Mouse (Mus musculus): ENCODE results near the gene Stk35. TPM values are rescaled to one million over a fixed set of nuclear protein-coding genes. Genes with fewer than 3 reads are reported as not detected.

Gene Stk35
- polyA plus RNA-seq, 1 experiment = 8.9 TPM

- H3K4me1 ChIP-seq (ENCODE audit: control insufficient read depth, insufficient read depth, insufficient read length) = no peaks in the 10 kb centered on the region
- H3K36me3 ChIP-seq (ENCODE audit: control insufficient read depth, insufficient read depth, low read length) = no peaks in the 10 kb centered on the region
- H3K27ac ChIP-seq (ENCODE audit: insufficient read depth, low read length) = no peak overlapping the region
- H3K27me3 ChIP-seq (ENCODE audit: control insufficient read depth, insufficient read depth, low read length) = no peaks in the 10 kb centered on the region
- WGBS = 71% methylated on average over 9 of the region's 9 CpGs
- H3K4me3 ChIP-seq (ENCODE audit: extremely low read depth, insufficient read depth, insufficient read length) = no peak overlapping the region
- DNase-seq (ENCODE audit: low read depth in 1 of 2, low spot score in 2 of 2) = no peak
- TF ChIP-seq CTCF (IDR thresholded peaks at IDR 0.05; ENCODE audit: extremely low read depth, insufficient read depth, insufficient read length, insufficient replicate concordance) = no peak
Measured at GRCm38 (mm10) chr2:129874084-129874483, 73.8 kb downstream of the Stk35 start.

GRCm38 (mm10) chr2:129874509-129875095 is 74.3 kb downstream of the Stk35 start:
- TF ChIP-seq CTCF (IDR thresholded peaks at IDR 0.05; ENCODE audit: extremely low read depth, insufficient read depth, insufficient read length, insufficient replicate concordance) (no peak), POLR2A (IDR thresholded peaks at IDR 0.05; ENCODE audit: low read depth, low read length) (no peak)

DNA sequence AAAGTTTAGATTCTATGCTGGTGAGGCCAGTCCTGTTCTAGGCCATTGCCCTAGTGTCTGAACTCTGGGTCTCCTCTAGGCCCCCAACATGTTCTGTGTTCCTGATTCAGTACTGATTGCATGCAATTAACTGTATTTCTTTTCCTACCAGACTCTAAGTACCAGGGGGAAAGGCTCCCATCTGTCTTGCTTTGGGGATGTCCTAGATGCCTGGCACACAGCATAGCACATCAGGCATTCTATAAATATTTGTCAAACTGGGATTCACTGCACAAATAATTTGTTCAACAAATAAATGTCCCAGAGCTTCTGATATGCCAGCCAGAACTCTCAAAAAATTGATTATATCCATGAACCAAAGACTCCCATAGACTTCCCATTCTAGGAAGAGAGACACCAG is 76.6 kb downstream of the Stk35 start:
- Histone ChIP-seq H3K27me3 (ENCODE audit: control insufficient read depth, insufficient read depth, low read length) (no peaks in the 10 kb centered on the region), H3K4me3 (ENCODE audit: extremely low read depth, insufficient read depth, insufficient read length) (no peak overlapping the region), H3K4me1 (ENCODE audit: control insufficient read depth, insufficient read depth, insufficient read length) (no peaks in the 10 kb centered on the region), H3K27ac (ENCODE audit: insufficient read depth, low read length) (no peak overlapping the region), H3K36me3 (ENCODE audit: control insufficient read depth, insufficient read depth, low read length) (no peaks in the 10 kb centered on the region)
- TF ChIP-seq POLR2A (IDR thresholded peaks at IDR 0.05; ENCODE audit: low read depth, low read length) (no peak), CTCF (IDR thresholded peaks at IDR 0.05; ENCODE audit: extremely low read depth, insufficient read depth, insufficient read length, insufficient replicate concordance) (no peak)
- DNase-seq (ENCODE audit: low read depth in 1 of 2, low spot score in 2 of 2) = no peak

More at GRCm38 (mm10) chr2:129874509-129875095, 74.3 kb downstream of the Stk35 start:
- Histone ChIP-seq H3K4me1 (ENCODE audit: control insufficient read depth, insufficient read depth, insufficient read length) (no peaks in the 10 kb centered on the region), H3K27ac (ENCODE audit: insufficient read depth, low read length) (no peak overlapping the region), H3K4me3 (ENCODE audit: extremely low read depth, insufficient read depth, insufficient read length) (no peak overlapping the region), H3K27me3 (ENCODE audit: control insufficient read depth, insufficient read depth, low read length) (no peaks in the 10 kb centered on the region), H3K36me3 (ENCODE audit: control insufficient read depth, insufficient read depth, low read length) (no peaks in the 10 kb centered on the region)
- 69% methylated on average over 10 of the region's 10 CpGs for WGBS
- no peak for DNase-seq (ENCODE audit: low read depth in 1 of 2, low spot score in 2 of 2)

- peak in 1 of 2 experiments; percentile 28 for DNase-seq (ENCODE audit: low read depth in 1 of 2, low spot score in 2 of 2)
- H3K27me3 ChIP-seq (ENCODE audit: control insufficient read depth, insufficient read depth, low read length) = no peaks in the 10 kb centered on the region
- no peaks in the 10 kb centered on the region for H3K36me3 ChIP-seq (ENCODE audit: control insufficient read depth, insufficient read depth, low read length)
- H3K4me1 ChIP-seq (ENCODE audit: control insufficient read depth, insufficient read depth, insufficient read length) = no peaks in the 10 kb centered on the region; the same call in 1 of the 2 replicates
- WGBS = 39% methylated on average over 3 of the region's 3 CpGs
- no peak overlapping the region for H3K4me3 ChIP-seq (ENCODE audit: extremely low read depth, insufficient read depth, insufficient read length)
- TF ChIP-seq POLR2A (IDR thresholded peaks at IDR 0.05; ENCODE audit: low read depth, low read length) (no peak), CTCF (IDR thresholded peaks at IDR 0.05; ENCODE audit: extremely low read depth, insufficient read depth, insufficient read length, insufficient replicate concordance) (peak; percentile 33; the same call in 1 of the 2 replicates)
- H3K27ac ChIP-seq (ENCODE audit: insufficient read depth, low read length) = no peak overlapping the region
Measured at GRCm38 (mm10) chr2:129879817-129880216, 79.5 kb downstream of the Stk35 start.

GRCm38 (mm10) chr2:129880226-129880625 is 79.9 kb downstream of the Stk35 start:
- TF ChIP-seq POLR2A (IDR thresholded peaks at IDR 0.05; ENCODE audit: low read depth, low read length) = no peak
- no peak for TF ChIP-seq CTCF (IDR thresholded peaks at IDR 0.05; ENCODE audit: extremely low read depth, insufficient read depth, insufficient read length, insufficient replicate concordance)
- Histone ChIP-seq H3K27me3 (ENCODE audit: control insufficient read depth, insufficient read depth, low read length) (no peaks in the 10 kb centered on the region), H3K4me3 (ENCODE audit: extremely low read depth, insufficient read depth, insufficient read length) (no peak overlapping the region), H3K36me3 (ENCODE audit: control insufficient read depth, insufficient read depth, low read length) (no peaks in the 10 kb centered on the region), H3K4me1 (ENCODE audit: control insufficient read depth, insufficient read depth, insufficient read length) (no peaks in the 10 kb centered on the region; the same call in 1 of the 2 replicates), H3K27ac (ENCODE audit: insufficient read depth, low read length) (no peak overlapping the region)
- 94% methylated on average over 7 of the region's 7 CpGs for WGBS
- DNase-seq (ENCODE audit: low read depth in 1 of 2, low spot score in 2 of 2) = no peak

DNA sequence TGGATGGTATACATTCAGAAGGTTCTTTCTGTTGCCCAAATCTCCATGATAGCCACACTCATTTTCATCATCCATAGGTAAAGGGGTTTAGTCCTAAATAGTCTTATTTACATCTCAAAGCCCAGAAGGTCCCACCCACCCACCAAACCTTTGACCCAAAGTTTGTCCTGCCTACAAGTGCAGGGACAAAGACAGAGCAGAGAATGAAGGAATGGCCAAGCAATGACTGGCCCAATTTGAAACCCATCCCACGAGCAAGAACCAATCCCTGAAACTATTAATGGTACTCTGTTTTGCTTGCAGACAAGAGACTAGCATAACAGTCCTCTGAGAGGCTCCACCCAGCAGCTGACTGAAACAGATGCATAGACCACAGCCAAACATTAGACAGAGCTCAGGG is 81.6 kb downstream of the Stk35 start:
- H3K4me1 ChIP-seq (ENCODE audit: control insufficient read depth, insufficient read depth, insufficient read length) = no peaks in the 10 kb centered on the region; the same call in 1 of the 2 replicates
- no peak for DNase-seq (ENCODE audit: low read depth in 1 of 2, low spot score in 2 of 2)
- WGBS = 70% methylated on average over 1 of the region's 1 CpGs
- H3K27me3 ChIP-seq (ENCODE audit: control insufficient read depth, insufficient read depth, low read length) = no peaks in the 10 kb centered on the region
- no peaks in the 10 kb centered on the region for H3K36me3 ChIP-seq (ENCODE audit: control insufficient read depth, insufficient read depth, low read length)
- TF ChIP-seq CTCF (IDR thresholded peaks at IDR 0.05; ENCODE audit: extremely low read depth, insufficient read depth, insufficient read length, insufficient replicate concordance) = no peak
- H3K4me3 ChIP-seq (ENCODE audit: extremely low read depth, insufficient read depth, insufficient read length) = no peak overlapping the region
- no peak overlapping the region for H3K27ac ChIP-seq (ENCODE audit: insufficient read depth, low read length)

Other genes with a start within 250 kb of the Stk35 start
- gene Sirpa, start 207.7 kb upstream of the Stk35 start, polyA plus RNA-seq (2012; rRNA removed) = 143 and 145 TPM in 2 replicates
- not detected in 2 replicates for gene Pdyn, start 100.7 kb upstream of the Stk35 start, polyA plus RNA-seq (2012; rRNA removed)
- 0.13 and 0.15 TPM in 2 replicates for gene Tgm3, start 211.8 kb downstream of the Stk35 start, polyA plus RNA-seq (2012; rRNA removed)

Data from spleen, adult 2 months (tissue).